Mouse (Mus musculus) myocyte (in vitro differentiated cells): ENCODE measurements at regions not wholly inside any gene's neighbourhood (a gene's known extent, or its start where the extent isn't known, plus 50 kb on each side); places are given as distances from the start of the nearest gene placed in this dataset.

Source experiments
- H3K27me3 ChIP-seq: one replicate; pipeline ENCODE4 v1.6.1; 2011; ENCODE audit not compliant: control insufficient read depth, insufficient read depth, insufficient read length
- H3K36me3 ChIP-seq: one replicate; pipeline ENCODE4 v1.6.1; 2011; ENCODE audit not compliant: control insufficient read depth, insufficient read depth
- H3K4me2 ChIP-seq: one replicate; pipeline ENCODE4 v1.6.1; 2011; ENCODE audit warnings: low read depth, control low read depth
- H3K4me3 ChIP-seq: one replicate; pipeline ENCODE4 v1.5.1; 2011; ENCODE audit warnings: mild to moderate bottlenecking, control low read depth, moderate library complexity
- H3K79me2 ChIP-seq: one replicate; pipeline ENCODE4 v1.6.1; 2011; ENCODE audit not compliant: control insufficient read depth, insufficient read depth
- H3ac ChIP-seq: one replicate; pipeline ENCODE4 v1.6.1; 2011; ENCODE audit not compliant: control insufficient read depth, insufficient read length
- CEBPB ChIP-seq: IDR thresholded peaks from 2 replicates; pipeline ENCODE4 v1.6.1; 2011; ENCODE audit warnings: mild to moderate bottlenecking, moderate library complexity; ENCODE audit not compliant: poor library complexity, insufficient read depth, severe bottlenecking
- E2F4 ChIP-seq: IDR thresholded peaks from one replicate; pipeline ENCODE4 v1.6.1; 2011; ENCODE audit warnings: mild to moderate bottlenecking, control low read depth, moderate library complexity; ENCODE audit not compliant: insufficient read depth
- MAX ChIP-seq: IDR thresholded peaks from one replicate; pipeline ENCODE4 v1.6.1; 2011; ENCODE audit warnings: low read depth, mild to moderate bottlenecking, control low read depth
- MYOD1 ChIP-seq, 3 experiments: IDR thresholded peaks; one replicate each; pipeline ENCODE4 v1.6.1; 2011; ENCODE audit warnings: control low read depth in 2 of 3, low read depth in 2 of 3, mild to moderate bottlenecking in 2 of 3, moderate library complexity in 1 of 3; ENCODE audit not compliant: insufficient read length in 2 of 3, control insufficient read depth in 1 of 3
- MYOG ChIP-seq, 3 experiments: IDR thresholded peaks; one replicate each; pipeline ENCODE4 v1.6.1; 2011; ENCODE audit warnings: control low read depth in 2 of 3, low read depth in 2 of 3, mild to moderate bottlenecking in 2 of 3; ENCODE audit not compliant: insufficient read length in 2 of 3, control insufficient read depth in 1 of 3, insufficient read depth in 1 of 3
- POLR2A ChIP-seq: IDR thresholded peaks from one replicate; pipeline ENCODE4 v1.6.1; 2011; ENCODE audit warnings: low read depth, mild to moderate bottlenecking, control low read depth, moderate library complexity; ENCODE audit not compliant: insufficient read length
- POLR2AphosphoS2 ChIP-seq: IDR thresholded peaks from one replicate; pipeline ENCODE4 v1.6.1; 2011; ENCODE audit warnings: low read depth, control low read depth; ENCODE audit not compliant: insufficient read length
- REST ChIP-seq: IDR thresholded peaks from one replicate; pipeline ENCODE4 v1.6.1; 2011; ENCODE audit warnings: mild to moderate bottlenecking, control low read depth, moderate library complexity; ENCODE audit not compliant: insufficient read depth, insufficient read length
- SRF ChIP-seq: IDR thresholded peaks from one replicate; pipeline ENCODE4 v1.6.1; 2011; ENCODE audit warnings: low read depth; ENCODE audit not compliant: control insufficient read depth, insufficient read length
- TCF12 ChIP-seq: IDR thresholded peaks from one replicate; pipeline ENCODE4 v1.6.1; 2011; ENCODE audit warnings: mild to moderate bottlenecking, control low read depth; ENCODE audit not compliant: poor library complexity, insufficient read depth, severe bottlenecking
- TCF3 ChIP-seq: IDR thresholded peaks from one replicate; pipeline ENCODE4 v1.6.1; 2011; ENCODE audit warnings: low read depth, control low read depth; ENCODE audit not compliant: insufficient read length
- USF1 ChIP-seq: IDR thresholded peaks from one replicate; pipeline ENCODE4 v1.6.1; 2011; ENCODE audit warnings: low read depth, mild to moderate bottlenecking, control low read depth, moderate library complexity

DNA sequence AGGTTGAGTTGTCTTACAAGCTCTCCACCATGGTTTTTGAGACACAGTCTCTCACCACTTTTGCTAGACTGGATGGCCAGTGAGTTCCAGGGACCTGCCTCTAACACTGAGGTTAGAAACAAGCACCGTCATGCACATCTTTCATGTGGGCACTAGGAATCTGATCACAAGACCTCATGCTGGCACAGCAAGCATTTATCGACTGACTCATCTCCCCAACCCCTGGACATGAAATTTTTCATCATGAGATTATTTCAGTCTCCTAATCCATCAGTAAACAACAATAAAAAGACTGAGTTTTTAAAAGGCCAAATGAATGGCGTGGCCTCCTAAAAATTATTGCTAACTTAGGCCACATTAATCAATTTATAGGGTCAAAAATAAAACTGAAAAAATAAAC, 210.0 kb upstream of the Zmiz1 start:
- H3K4me3 ChIP-seq = no peak overlapping the region
- no peak overlapping the region for H3ac ChIP-seq
- no peaks in the 10 kb centered on the region for H3K27me3 ChIP-seq
- TF ChIP-seq POLR2A (no peak), USF1 (peak; percentile 16), POLR2AphosphoS2 (no peak)
- no peaks in the 10 kb centered on the region for H3K79me2 ChIP-seq
- H3K36me3 ChIP-seq = no peaks in the 10 kb centered on the region
- H3K4me2 ChIP-seq = no peak overlapping the region

DNA sequence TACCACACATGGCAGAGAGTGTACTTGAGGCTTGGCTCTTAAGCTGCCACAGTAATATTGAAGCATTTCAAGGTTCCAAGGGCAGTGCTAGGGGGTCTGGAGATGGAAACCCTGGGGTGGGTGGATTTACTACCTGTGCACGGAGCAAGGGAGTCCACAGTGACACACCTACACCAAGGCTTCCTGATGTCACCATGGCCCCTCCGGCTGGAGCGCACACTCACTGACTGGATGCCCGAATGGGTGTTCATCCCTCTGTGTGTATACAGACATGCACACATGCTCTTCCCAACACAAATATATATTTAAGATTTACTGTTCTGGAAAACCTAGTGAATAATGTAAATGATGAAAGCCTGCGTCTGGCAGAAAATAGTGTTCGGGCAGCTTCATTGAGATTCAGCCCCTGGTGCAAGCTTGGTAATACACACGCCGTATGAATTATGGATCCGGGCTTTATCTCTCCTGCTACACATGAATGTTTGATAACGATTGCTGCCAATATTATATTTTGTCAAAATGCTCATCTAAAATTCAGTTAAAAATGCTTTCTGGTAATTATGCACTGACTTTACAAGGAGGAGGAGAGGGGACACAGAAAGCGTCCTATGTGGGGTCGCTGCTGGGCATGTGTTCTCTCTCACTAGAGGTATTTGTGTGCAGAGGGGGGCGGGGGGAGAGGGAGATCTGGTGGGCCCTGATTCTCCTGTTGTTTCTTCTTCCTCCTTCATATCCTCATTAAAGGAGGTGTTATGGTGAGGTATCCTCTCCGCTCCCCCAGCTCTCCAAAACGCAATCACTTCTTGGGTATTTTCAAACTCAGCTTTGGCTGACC, 205.8 kb upstream of the Zmiz1 start:
- Histone ChIP-seq H3K27me3 (no peaks in the 10 kb centered on the region), H3K4me3 (no peak overlapping the region), H3K79me2 (no peaks in the 10 kb centered on the region), H3ac (no peak overlapping the region), H3K36me3 (no peaks in the 10 kb centered on the region), H3K4me2 (no peak overlapping the region)
- TF ChIP-seq E2F4 = no peak
- TF ChIP-seq REST = no peak
- TF ChIP-seq CEBPB = no peak
- TF ChIP-seq MYOD1 (IDR thresholded peaks at IDR 0.05; ENCODE audit: control insufficient read depth in 1 of 3, insufficient read length in 2 of 3, low read depth in 2 of 3) = no peak
- TF ChIP-seq USF1 = no peak
- TF ChIP-seq TCF12 = no peak
- no peak for TF ChIP-seq MYOG (IDR thresholded peaks at IDR 0.05; ENCODE audit: control insufficient read depth in 1 of 3, insufficient read depth in 1 of 3, insufficient read length in 2 of 3, low read depth in 2 of 3)
- no peak for TF ChIP-seq TCF3
- no peak for TF ChIP-seq POLR2AphosphoS2
- TF ChIP-seq SRF = no peak
- no peak for TF ChIP-seq POLR2A
- no peak for TF ChIP-seq MAX

DNA sequence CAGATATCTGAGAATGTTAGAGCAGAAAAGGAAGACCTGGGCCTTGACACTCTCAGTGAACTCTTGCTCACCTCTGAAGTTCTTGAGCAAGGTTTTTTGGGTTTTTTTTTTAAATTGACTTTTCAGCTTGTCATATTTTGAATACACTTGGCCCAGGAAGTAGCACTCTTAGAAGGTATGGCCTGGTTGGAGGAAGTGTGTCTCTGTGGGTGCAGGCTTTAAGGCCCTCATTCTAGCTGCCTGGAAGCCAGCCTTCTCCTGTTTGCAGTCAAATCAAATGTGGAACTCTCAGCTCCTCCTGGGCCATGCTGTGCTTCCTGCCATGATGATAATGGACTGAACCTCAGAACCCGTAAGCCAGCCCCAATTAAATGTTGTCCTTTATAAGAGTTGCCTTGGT, 195.9 kb upstream of the Zmiz1 start:
- H3ac ChIP-seq = no peak overlapping the region
- no peaks in the 10 kb centered on the region for H3K27me3 ChIP-seq
- H3K4me2 ChIP-seq = no peak overlapping the region
- no peak for TF ChIP-seq MYOG (IDR thresholded peaks at IDR 0.05; ENCODE audit: control insufficient read depth in 1 of 3, insufficient read depth in 1 of 3, insufficient read length in 2 of 3, low read depth in 2 of 3)
- no peaks in the 10 kb centered on the region for H3K36me3 ChIP-seq
- no peaks in the 10 kb centered on the region for H3K79me2 ChIP-seq
- no peak overlapping the region for H3K4me3 ChIP-seq

DNA sequence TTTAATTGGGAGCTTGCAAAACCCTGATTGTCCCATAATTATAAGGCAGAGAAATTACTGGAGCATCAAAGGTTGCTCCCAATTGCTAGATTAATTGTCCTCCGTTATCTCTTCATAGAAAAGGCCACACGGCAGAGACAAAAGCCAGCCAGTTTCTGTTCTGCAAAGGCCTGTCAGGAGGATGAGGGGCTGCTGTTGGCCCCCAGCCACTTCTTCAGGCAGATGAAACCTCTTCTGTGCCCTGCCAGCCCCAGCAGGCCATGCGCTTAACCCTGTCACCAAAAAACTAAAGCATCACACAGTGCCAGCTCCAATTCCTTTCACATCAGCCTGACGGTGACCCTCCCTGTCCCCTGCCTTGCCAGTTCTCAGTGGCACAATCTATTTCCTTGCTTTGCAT, 192.1 kb upstream of the Zmiz1 start:
- H3K36me3 ChIP-seq = no peaks in the 10 kb centered on the region
- H3ac ChIP-seq = no peak overlapping the region
- no peaks in the 10 kb centered on the region for H3K27me3 ChIP-seq
- no peaks in the 10 kb centered on the region for H3K79me2 ChIP-seq
- H3K4me2 ChIP-seq = no peak overlapping the region
- TF ChIP-seq CEBPB (no peak), TCF3 (no peak), POLR2A (no peak), SRF (no peak), MYOD1 (IDR thresholded peaks at IDR 0.05; ENCODE audit: control insufficient read depth in 1 of 3, insufficient read length in 2 of 3, low read depth in 2 of 3) (no peak), MYOG (IDR thresholded peaks at IDR 0.05; ENCODE audit: control insufficient read depth in 1 of 3, insufficient read depth in 1 of 3, insufficient read length in 2 of 3, low read depth in 2 of 3) (no peak), REST (no peak), USF1 (no peak), MAX (no peak), POLR2AphosphoS2 (no peak), TCF12 (no peak), E2F4 (no peak)
- H3K4me3 ChIP-seq = no peak overlapping the region

DNA sequence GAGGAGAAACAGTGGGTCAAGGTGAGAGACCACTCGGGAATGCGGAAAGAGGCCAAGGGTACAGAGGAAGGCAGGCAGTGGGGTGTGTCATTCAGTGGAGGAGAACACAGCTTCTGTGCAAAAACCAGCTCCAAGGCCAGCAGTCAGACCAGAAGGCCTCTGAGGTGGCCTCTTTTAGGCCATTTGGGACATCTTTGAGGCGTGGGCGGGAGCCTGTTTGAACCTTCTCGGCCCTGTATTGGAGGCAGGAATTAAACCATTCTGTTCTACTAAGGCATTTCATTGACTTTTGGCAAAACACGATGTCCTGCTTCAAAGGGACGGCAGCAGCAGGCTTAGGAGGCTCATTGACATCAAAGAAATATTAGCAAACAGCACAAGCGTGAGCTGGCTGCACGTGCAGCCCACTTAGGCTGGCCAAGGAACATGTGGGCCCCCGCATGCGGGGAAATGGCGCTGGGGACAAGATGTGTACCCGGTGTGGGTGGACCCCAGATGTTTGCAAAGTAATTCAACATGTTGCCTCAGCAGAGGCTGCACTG, 190.8 kb upstream of the Zmiz1 start:
- H3K4me2 ChIP-seq = no peak overlapping the region
- H3K79me2 ChIP-seq = no peaks in the 10 kb centered on the region
- H3K27me3 ChIP-seq = no peaks in the 10 kb centered on the region
- H3ac ChIP-seq = no peak overlapping the region
- H3K4me3 ChIP-seq = no peak overlapping the region
- no peaks in the 10 kb centered on the region for H3K36me3 ChIP-seq
- TF ChIP-seq REST = no peak
- no peak for TF ChIP-seq USF1
- TF ChIP-seq SRF = no peak
- no peak for TF ChIP-seq POLR2A
- TF ChIP-seq CEBPB = no peak
- no peak for TF ChIP-seq TCF3
- no peak for TF ChIP-seq E2F4
- no peak for TF ChIP-seq MYOD1 (IDR thresholded peaks at IDR 0.05; ENCODE audit: control insufficient read depth in 1 of 3, insufficient read length in 2 of 3, low read depth in 2 of 3)
- no peak for TF ChIP-seq MYOG (IDR thresholded peaks at IDR 0.05; ENCODE audit: control insufficient read depth in 1 of 3, insufficient read depth in 1 of 3, insufficient read length in 2 of 3, low read depth in 2 of 3)
- no peak for TF ChIP-seq TCF12
- TF ChIP-seq POLR2AphosphoS2 = no peak
